7 mouse cellular contexts compared by ENCODE assay signal in the genomic region with DNA sequence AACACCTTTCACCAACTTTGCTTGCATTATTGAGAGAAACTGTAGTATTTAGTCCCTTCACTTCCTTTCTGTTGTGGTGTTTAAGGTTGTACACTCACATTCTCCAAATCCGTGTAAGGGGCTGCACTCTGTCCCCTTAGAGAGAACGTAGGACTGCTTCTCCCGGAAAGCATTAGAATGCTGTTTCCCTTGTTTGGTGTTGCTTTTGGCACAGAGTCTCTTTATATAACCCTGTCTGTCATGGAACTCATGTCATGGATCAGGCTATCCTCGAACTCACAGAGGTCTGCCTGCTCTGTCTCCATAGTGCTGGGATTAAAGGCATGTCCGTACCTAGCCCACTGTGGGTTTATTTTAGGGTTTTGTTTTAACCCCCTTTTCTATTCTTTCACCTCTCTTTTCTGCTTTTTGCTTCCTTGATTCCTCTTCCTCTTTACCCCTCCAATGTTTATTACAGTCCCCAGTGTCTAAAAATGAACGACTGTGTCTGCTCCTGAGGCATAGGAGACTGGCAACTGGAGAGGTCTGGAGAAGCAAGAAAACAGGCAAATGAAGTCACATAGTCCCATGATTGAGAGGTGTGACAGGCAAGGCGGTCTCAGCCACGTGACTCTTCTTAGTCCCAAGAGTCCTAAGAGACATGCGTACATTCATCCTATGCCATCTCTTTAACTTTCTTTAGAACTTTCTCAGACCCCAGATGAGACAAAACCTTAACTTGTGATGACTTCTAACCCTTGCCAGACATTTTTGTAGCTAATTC.
DNase-seq lines count a peak whose midpoint lies in the region; ATAC-seq and TF ChIP-seq lines count a peak whose summit lies in the region.

No protein-coding gene starts in this region.

- ATAC-seq in lung, embryonic 14.5 days (ENCODE audit: insufficient read depth): peak; percentile 35; the same call in 1 of the 2 replicates
- no peak for ATAC-seq in embryonic facial prominence, embryonic 13.5 days (ENCODE audit: insufficient number of reproducible peaks, insufficient read depth, low FRiP score, low TSS enrichment, low read depth)
- ATAC-seq in hindbrain, postnatal 0 days: peak; percentile 51; the same call in 1 of the 2 replicates
- ATAC-seq in neural tube, embryonic 14.5 days (ENCODE audit: low read depth): no peak

- H3K4me1 ChIP-seq in lung, embryonic 14.5 days (ENCODE audit: insufficient read depth): peaks cover 15% of the 10 kb centered on the region; the same call in 1 of the 2 replicates
- peaks cover 47% of the 10 kb centered on the region for H3K4me1 ChIP-seq in embryonic facial prominence, embryonic 13.5 days
- H3K4me1 ChIP-seq in hindbrain, postnatal 0 days (ENCODE audit: insufficient read depth, low read length): 0 out of 2 replicates have a peak, but pooled peaks cover 6% of the 10 kb centered on the region
- H3K4me1 ChIP-seq in neural tube, embryonic 14.5 days (ENCODE audit: control insufficient read depth, insufficient read depth, low read length): 0 out of 2 replicates have a peak, but pooled peaks cover 3% of the 10 kb centered on the region

- 47% methylated on average over 9 of the region's 9 CpGs for WGBS in lung, embryonic 14.5 days
- WGBS in embryonic facial prominence, embryonic 13.5 days: 48% methylated on average over 9 of the region's 9 CpGs
- 46% methylated on average over 9 of the region's 9 CpGs for WGBS in hindbrain, postnatal 0 days
- 51% methylated on average over 9 of the region's 9 CpGs for WGBS in neural tube, embryonic 14.5 days

- no peak for DNase-seq in lung, embryonic 14.5 days
- no peak for DNase-seq in lung, postnatal 36 days
- no peak for DNase-seq in hindbrain, postnatal 0 days (ENCODE audit: low spot score)
- no peak for DNase-seq in urinary bladder, postnatal 25 days (ENCODE audit: low spot score)
- no peak for DNase-seq in gastrocnemius, adult 18-20 months (ENCODE audit: low spot score)

- peak overlapping the region; percentile 83; the same call in 1 of the 2 replicates for H3K27ac ChIP-seq in lung, embryonic 14.5 days (ENCODE audit: low read depth)
- H3K27ac ChIP-seq in embryonic facial prominence, embryonic 13.5 days: peak overlapping the region; percentile 97
- H3K27ac ChIP-seq in hindbrain, postnatal 0 days: peak overlapping the region; percentile 70; the same call in 1 of the 2 replicates
- no peak overlapping the region for H3K27ac ChIP-seq in neural tube, embryonic 14.5 days (ENCODE audit: low read depth, low read length)

- TF ChIP-seq CTCF in lung, embryonic 14.5 days (IDR thresholded peaks at IDR 0.05; ENCODE audit: low read depth): no peak
- no peak for TF ChIP-seq CTCF in hindbrain, postnatal 0 days (IDR thresholded peaks at IDR 0.05; ENCODE audit: low read depth)

- no peaks in the 10 kb centered on the region for H3K9me3 ChIP-seq in lung, embryonic 14.5 days (ENCODE audit: low read depth, low read length)
- no peaks in the 10 kb centered on the region for H3K9me3 ChIP-seq in embryonic facial prominence, embryonic 13.5 days
- no peaks in the 10 kb centered on the region for H3K9me3 ChIP-seq in hindbrain, postnatal 0 days (ENCODE audit: low read length)
- H3K9me3 ChIP-seq in neural tube, embryonic 14.5 days (ENCODE audit: control insufficient read depth, low read length): no peaks in the 10 kb centered on the region

- no peaks in the 10 kb centered on the region for H3K36me3 ChIP-seq in lung, embryonic 14.5 days (ENCODE audit: insufficient read depth)
- H3K36me3 ChIP-seq in embryonic facial prominence, embryonic 13.5 days: no peaks in the 10 kb centered on the region
- no peaks in the 10 kb centered on the region for H3K36me3 ChIP-seq in hindbrain, postnatal 0 days (ENCODE audit: insufficient read depth, low read length)
- H3K36me3 ChIP-seq in neural tube, embryonic 14.5 days (ENCODE audit: control insufficient read depth, insufficient read depth, low read length): no peaks in the 10 kb centered on the region

- H3K4me3 ChIP-seq in lung, embryonic 14.5 days (ENCODE audit: low read depth, low read length): no peak overlapping the region
- no peak overlapping the region for H3K4me3 ChIP-seq in embryonic facial prominence, embryonic 13.5 days
- H3K4me3 ChIP-seq in hindbrain, postnatal 0 days (ENCODE audit: low read length): no peak overlapping the region
- H3K4me3 ChIP-seq in neural tube, embryonic 14.5 days (ENCODE audit: low read depth, low read length): no peak overlapping the region

- H3K4me2 ChIP-seq in lung, embryonic 14.5 days: peak overlapping the region; percentile 60; the same call in 1 of the 2 replicates
- peak overlapping the region; percentile 59 for H3K4me2 ChIP-seq in embryonic facial prominence, embryonic 13.5 days
- H3K4me2 ChIP-seq in hindbrain, postnatal 0 days (ENCODE audit: low read depth, low read length): peak overlapping the region; percentile 63
- H3K4me2 ChIP-seq in neural tube, embryonic 14.5 days (ENCODE audit: low read depth, low read length): peak overlapping the region; percentile 51; the same call in 1 of the 2 replicates

- no peak overlapping the region for H3K9ac ChIP-seq in lung, embryonic 14.5 days
- H3K9ac ChIP-seq in embryonic facial prominence, embryonic 13.5 days: no peak overlapping the region
- no peak overlapping the region for H3K9ac ChIP-seq in hindbrain, postnatal 0 days (replicated peaks; ENCODE audit: low read length)
- H3K9ac ChIP-seq in neural tube, embryonic 14.5 days (replicated peaks; ENCODE audit: low read depth, low read length): no peak overlapping the region

- no peaks in the 10 kb centered on the region for H3K27me3 ChIP-seq in lung, embryonic 14.5 days (ENCODE audit: insufficient read depth, low read length)
- no peaks in the 10 kb centered on the region for H3K27me3 ChIP-seq in embryonic facial prominence, embryonic 13.5 days
- no peaks in the 10 kb centered on the region for H3K27me3 ChIP-seq in hindbrain, postnatal 0 days (ENCODE audit: insufficient read depth, low read length)
- H3K27me3 ChIP-seq in neural tube, embryonic 14.5 days (ENCODE audit: control insufficient read depth, insufficient read depth, low read length): no peaks in the 10 kb centered on the region

Comparison
In these comparisons a context has a peak if more than half of its experiments do, and no peak if none do; other contexts are left out.
1. ATAC-seq: peak in lung, embryonic 14.5 days (single experiment) and hindbrain, postnatal 0 days (single experiment); none in embryonic facial prominence, embryonic 13.5 days (single experiment) and neural tube, embryonic 14.5 days (single experiment).
2. Peak in every context shown above with its lines, with median percentiles within 50 percentile points of each other: H3K4me2 ChIP-seq.